Mouse (Mus musculus): ENCODE measurements around the gene Lrrc27. TPM values are rescaled to one million over a fixed set of nuclear protein-coding genes. Genes with fewer than 3 reads are reported as not detected.

Lrrc27 gene
- polyA plus RNA-seq, 1 experiment from 2014 or later = 6.1 TPM

DNA sequence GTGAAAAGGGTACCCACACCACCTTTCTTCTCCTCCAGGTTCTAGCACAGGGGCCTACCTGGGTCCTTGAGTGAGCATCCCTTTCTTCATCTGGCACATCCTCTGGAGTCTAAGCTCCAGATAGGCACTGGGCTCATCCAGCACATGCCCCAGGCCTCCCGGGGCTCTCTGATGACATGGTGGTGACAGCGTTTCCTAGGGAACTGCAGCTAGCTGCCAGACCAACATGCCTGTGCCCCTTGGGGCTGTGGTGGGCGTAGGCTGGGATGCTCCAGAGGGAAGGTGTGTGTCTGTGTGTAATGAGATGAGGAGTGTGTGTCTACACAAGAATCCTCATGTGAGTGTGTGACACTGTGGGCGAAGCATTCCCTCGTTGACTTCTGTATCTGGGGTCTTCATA is 66.8 kb downstream of the Lrrc27 start:
- no peak overlapping the region for H3K9ac ChIP-seq (replicated peaks; ENCODE audit: low read length)
- no peak overlapping the region; the same call in 1 of the 2 replicates for H3K27ac ChIP-seq (replicated peaks; ENCODE audit: low read depth, low read length)
- H3K4me3 ChIP-seq (replicated peaks; ENCODE audit: low read depth, low read length) = no peak overlapping the region
- H3K36me3 ChIP-seq (ENCODE audit: control insufficient read depth, insufficient read depth, low read length) = no peaks in the 10 kb centered on the region
- 71% methylated on average over 5 of the region's 5 CpGs for WGBS
- H3K4me2 ChIP-seq (ENCODE audit: low read length) = no peak overlapping the region
- H3K9me3 ChIP-seq (ENCODE audit: control insufficient read depth, low read length) = no peaks in the 10 kb centered on the region
- ATAC-seq (ENCODE audit: low FRiP score, low TSS enrichment) (no peak), DNase-seq (no peak)
- no peaks in the 10 kb centered on the region for H3K27me3 ChIP-seq (ENCODE audit: control insufficient read depth, insufficient read depth, low read length)
- H3K4me1 ChIP-seq (ENCODE audit: control insufficient read depth, insufficient read depth, low read length) = peaks cover 11% of the 10 kb centered on the region; the same call in 1 of the 2 replicates

DNA sequence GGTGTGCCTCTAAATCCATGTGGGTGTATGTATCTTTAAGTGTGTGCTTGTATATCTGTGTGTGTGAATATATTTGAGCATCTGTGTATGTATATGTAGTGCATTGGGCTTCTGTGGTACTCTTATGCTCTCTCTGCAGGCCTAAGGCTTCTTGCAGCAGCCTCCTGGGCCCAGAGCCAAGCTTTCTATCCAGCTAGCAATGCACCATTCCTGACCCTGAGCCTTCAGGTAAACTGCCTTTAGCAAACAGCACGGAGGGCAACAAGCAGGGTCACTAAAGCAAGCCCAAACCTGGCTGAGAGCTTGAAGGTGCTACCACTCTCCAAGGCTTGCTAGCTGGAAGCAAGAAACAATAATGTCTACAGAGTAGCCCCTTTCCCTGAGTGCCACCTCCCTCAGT is 67.3 kb downstream of the Lrrc27 start:
- Histone ChIP-seq H3K36me3 (ENCODE audit: control insufficient read depth, insufficient read depth, low read length) (no peaks in the 10 kb centered on the region), H3K4me2 (ENCODE audit: low read length) (no peak overlapping the region), H3K9ac (replicated peaks; ENCODE audit: low read length) (no peak overlapping the region), H3K4me1 (ENCODE audit: control insufficient read depth, insufficient read depth, low read length) (peaks cover 11% of the 10 kb centered on the region; the same call in 1 of the 2 replicates), H3K4me3 (replicated peaks; ENCODE audit: low read depth, low read length) (no peak overlapping the region), H3K27ac (replicated peaks; ENCODE audit: low read depth, low read length) (no peak overlapping the region; the same call in 1 of the 2 replicates), H3K9me3 (ENCODE audit: control insufficient read depth, low read length) (no peaks in the 10 kb centered on the region), H3K27me3 (ENCODE audit: control insufficient read depth, insufficient read depth, low read length) (no peaks in the 10 kb centered on the region)
- ATAC-seq (ENCODE audit: low FRiP score, low TSS enrichment) (no peak), DNase-seq (no peak)
- WGBS = 75% methylated on average over 1 of the region's 1 CpGs

DNA sequence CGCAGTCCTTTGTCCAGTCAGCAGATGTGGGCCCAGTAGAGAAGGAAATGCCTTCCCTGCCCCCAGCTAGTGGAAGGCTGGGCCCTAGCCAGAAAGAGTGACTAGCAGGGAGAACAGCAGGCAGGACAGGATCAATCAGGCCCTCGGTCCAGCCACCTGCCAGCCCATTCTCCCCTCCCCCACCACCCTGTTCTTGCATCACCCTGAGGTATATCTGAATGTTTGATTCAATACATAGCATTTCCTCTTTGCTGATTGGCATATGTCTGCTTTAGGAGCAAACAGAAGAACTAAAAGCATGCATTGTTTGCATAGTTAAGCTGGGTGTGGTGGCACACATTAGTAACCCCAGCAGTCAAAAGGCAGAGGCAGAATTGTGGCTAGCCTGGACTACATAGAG is 68.4 kb downstream of the Lrrc27 start:
- 37% methylated on average over 2 of the region's 2 CpGs for WGBS
- H3K4me2 ChIP-seq (ENCODE audit: low read length) = no peak overlapping the region
- no peak overlapping the region for H3K27ac ChIP-seq (replicated peaks; ENCODE audit: low read depth, low read length)
- H3K9ac ChIP-seq (replicated peaks; ENCODE audit: low read length) = no peak overlapping the region
- H3K36me3 ChIP-seq (ENCODE audit: control insufficient read depth, insufficient read depth, low read length) = no peaks in the 10 kb centered on the region
- no peak overlapping the region for H3K4me3 ChIP-seq (replicated peaks; ENCODE audit: low read depth, low read length)
- ATAC-seq (ENCODE audit: low FRiP score, low TSS enrichment) = no peak
- H3K4me1 ChIP-seq (ENCODE audit: control insufficient read depth, insufficient read depth, low read length) = peaks cover 11% of the 10 kb centered on the region; the same call in 1 of the 2 replicates
- DNase-seq = no peak
- H3K9me3 ChIP-seq (ENCODE audit: control insufficient read depth, low read length) = no peaks in the 10 kb centered on the region
- H3K27me3 ChIP-seq (ENCODE audit: control insufficient read depth, insufficient read depth, low read length) = no peaks in the 10 kb centered on the region

DNA sequence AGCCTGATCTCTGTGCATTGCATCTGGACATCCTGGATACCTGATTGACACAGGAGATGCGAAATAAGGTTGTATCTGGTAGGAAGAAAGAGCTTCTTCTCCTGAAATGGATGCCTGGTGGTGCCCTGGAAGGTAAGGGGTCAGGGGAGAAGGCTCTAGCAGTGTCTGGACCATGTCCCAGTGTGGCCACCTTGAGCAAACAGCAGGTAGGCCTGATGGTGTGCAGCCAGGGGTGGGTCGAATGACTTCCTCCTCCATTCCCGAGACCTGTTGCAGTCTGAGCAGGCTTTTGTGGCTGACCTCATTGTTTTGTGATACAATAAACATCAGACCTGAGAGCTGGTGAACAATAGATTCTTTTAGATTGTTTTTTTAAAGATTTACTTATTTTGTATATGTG is 69.2 kb downstream of the Lrrc27 start:
- Histone ChIP-seq H3K4me3 (replicated peaks; ENCODE audit: low read depth, low read length) (no peak overlapping the region), H3K4me2 (ENCODE audit: low read length) (no peak overlapping the region), H3K4me1 (ENCODE audit: control insufficient read depth, insufficient read depth, low read length) (peaks cover 11% of the 10 kb centered on the region; the same call in 1 of the 2 replicates), H3K27me3 (ENCODE audit: control insufficient read depth, insufficient read depth, low read length) (no peaks in the 10 kb centered on the region), H3K27ac (replicated peaks; ENCODE audit: low read depth, low read length) (no peak overlapping the region), H3K9me3 (ENCODE audit: control insufficient read depth, low read length) (no peaks in the 10 kb centered on the region), H3K36me3 (ENCODE audit: control insufficient read depth, insufficient read depth, low read length) (no peaks in the 10 kb centered on the region), H3K9ac (replicated peaks; ENCODE audit: low read length) (no peak overlapping the region)
- DNase-seq (no peak), ATAC-seq (ENCODE audit: low FRiP score, low TSS enrichment) (no peak)
- WGBS = 75% methylated on average over 3 of the region's 3 CpGs

DNA sequence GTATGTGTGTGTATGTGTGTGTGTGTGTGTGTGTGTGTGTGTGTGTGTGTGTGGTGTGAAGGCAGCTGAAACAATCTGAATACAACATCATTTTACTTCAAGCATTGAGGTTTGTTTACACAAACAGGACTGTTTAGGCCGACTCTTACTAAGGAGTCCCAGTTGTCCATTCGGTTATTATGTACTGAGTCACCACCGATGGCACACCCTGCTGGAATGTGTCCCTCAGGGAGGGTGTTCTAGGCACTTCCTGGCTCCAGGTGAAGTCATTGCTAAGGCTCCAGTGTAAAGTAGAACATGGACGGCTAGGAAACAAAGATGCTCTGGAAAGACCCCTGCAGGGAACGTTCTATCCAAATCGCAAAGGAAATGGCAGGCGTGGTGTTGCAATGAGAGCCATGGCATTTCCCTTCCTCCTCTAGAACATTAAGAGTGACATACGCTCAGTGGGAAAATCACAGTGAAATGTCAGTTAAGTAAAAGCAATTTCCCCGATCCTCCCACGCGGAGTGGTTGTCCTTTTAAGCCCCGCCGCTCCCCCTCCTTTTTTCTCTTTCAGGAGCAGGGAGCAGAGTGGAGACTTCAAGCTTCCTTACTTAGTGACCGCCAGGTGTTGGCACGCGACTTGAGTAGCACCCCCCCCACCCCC is 72.6 kb downstream of the Lrrc27 start:
- ATAC-seq (ENCODE audit: low FRiP score, low TSS enrichment) (no peak), DNase-seq (no peak)
- Histone ChIP-seq H3K9ac (replicated peaks; ENCODE audit: low read length) (no peak overlapping the region), H3K36me3 (ENCODE audit: control insufficient read depth, insufficient read depth, low read length) (no peaks in the 10 kb centered on the region), H3K9me3 (ENCODE audit: control insufficient read depth, low read length) (no peaks in the 10 kb centered on the region), H3K27ac (replicated peaks; ENCODE audit: low read depth, low read length) (no peak overlapping the region), H3K27me3 (ENCODE audit: control insufficient read depth, insufficient read depth, low read length) (no peaks in the 10 kb centered on the region), H3K4me2 (ENCODE audit: low read length) (no peak overlapping the region), H3K4me3 (replicated peaks; ENCODE audit: low read depth, low read length) (no peak overlapping the region), H3K4me1 (ENCODE audit: control insufficient read depth, insufficient read depth, low read length) (0 out of 2 replicates have a peak, but pooled peaks cover 4% of the 10 kb centered on the region)
- 75% methylated on average over 16 of the region's 16 CpGs for WGBS

DNA sequence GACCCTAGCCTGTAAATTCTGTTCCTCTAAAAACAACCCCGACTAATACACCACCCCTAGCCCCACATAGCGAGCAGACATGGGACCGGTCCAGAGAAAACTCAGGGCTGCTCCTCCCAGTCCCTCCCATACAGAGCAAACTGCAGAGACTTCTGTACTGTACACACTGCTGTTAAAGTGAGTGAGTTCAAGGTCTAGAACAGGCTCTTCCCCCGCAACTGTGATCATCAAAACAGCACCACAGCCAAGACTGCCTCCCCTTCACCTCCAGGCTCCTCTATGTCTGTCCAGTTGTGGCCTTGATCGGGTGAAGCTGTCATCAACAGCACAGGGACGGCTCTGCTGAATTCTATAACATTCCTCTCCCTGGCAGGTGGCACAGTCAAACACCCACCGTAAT is 75.8 kb downstream of the Lrrc27 start:
- ATAC-seq (ENCODE audit: low FRiP score, low TSS enrichment) = no peak
- WGBS = 90% methylated on average over 7 of the region's 7 CpGs
- Histone ChIP-seq H3K4me3 (replicated peaks; ENCODE audit: low read depth, low read length) (no peak overlapping the region), H3K9me3 (ENCODE audit: control insufficient read depth, low read length) (no peaks in the 10 kb centered on the region), H3K4me2 (ENCODE audit: low read length) (no peak overlapping the region), H3K27ac (replicated peaks; ENCODE audit: low read depth, low read length) (no peak overlapping the region), H3K36me3 (ENCODE audit: control insufficient read depth, insufficient read depth, low read length) (no peaks in the 10 kb centered on the region), H3K4me1 (ENCODE audit: control insufficient read depth, insufficient read depth, low read length) (no peaks in the 10 kb centered on the region), H3K27me3 (ENCODE audit: control insufficient read depth, insufficient read depth, low read length) (no peaks in the 10 kb centered on the region), H3K9ac (replicated peaks; ENCODE audit: low read length) (no peak overlapping the region)
- no peak for DNase-seq

Other genes with a start within 250 kb of the Lrrc27 start
- 215 and 238 TPM in 2 replicates for gene Dpysl4, start 127.0 kb upstream of the Lrrc27 start, polyA plus RNA-seq (2014; fragmentation: Nextera tagmentation; extraction: Ambion mirVana)
- 0.99 and 3.8 TPM in 2 replicates for gene Stk32c, start 319 bp downstream of the Lrrc27 start, polyA plus RNA-seq (2014; fragmentation: Nextera tagmentation; extraction: Ambion mirVana)
- gene Pwwp2b, start 35.5 kb downstream of the Lrrc27 start, polyA plus RNA-seq (2014; fragmentation: Nextera tagmentation; extraction: Ambion mirVana) = 3.5 and 4.1 TPM in 2 replicates
- 21.0 and 23.0 TPM in 2 replicates for gene Inpp5a, start 176.1 kb downstream of the Lrrc27 start, polyA plus RNA-seq (2014; fragmentation: Nextera tagmentation; extraction: Ambion mirVana)

All from midbrain, embryonic 14.5 days (tissue).